Mouse (Mus musculus): ENCODE results near the gene Vmn1r177. TPM values are rescaled to one million over a fixed set of nuclear protein-coding genes. Genes with fewer than 3 reads are reported as not detected.
"Not testable (repeated sequence)": the region's sequence is repeated elsewhere in the genome, so short reads cannot be mapped to it uniquely, and the experiment has no call there.

Vmn1r177 gene
- not detected for total RNA-seq (2021)
- long read RNA-seq, experiment 1: 0 reads
- long read RNA-seq, experiment 2: 0 reads

DNA sequence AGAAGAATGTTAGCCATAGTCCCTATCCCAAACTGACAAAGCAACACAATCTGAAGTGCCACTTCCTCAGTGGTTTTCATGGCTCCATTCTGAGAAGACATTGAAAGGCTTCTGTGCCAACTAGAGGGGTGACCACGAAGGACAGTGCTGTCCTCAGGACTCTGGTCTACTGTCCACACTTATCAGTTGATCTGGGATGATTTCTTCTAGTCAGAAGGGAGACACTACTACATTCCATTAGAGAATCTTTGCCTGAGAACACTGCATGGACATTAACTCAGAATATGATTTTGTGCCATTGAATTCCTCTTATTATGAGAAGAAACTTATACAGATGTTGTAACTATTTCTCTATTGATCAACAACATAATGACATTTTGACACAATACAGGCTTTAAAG, at the start of gene Vmn1r177:
Vmn1r177 (minus strand) TSS at position 101 of the 400 bp plus-strand sequence.
- intact Hi-C loops (cut with DNase I): not testable (repeated sequence)

DNA sequence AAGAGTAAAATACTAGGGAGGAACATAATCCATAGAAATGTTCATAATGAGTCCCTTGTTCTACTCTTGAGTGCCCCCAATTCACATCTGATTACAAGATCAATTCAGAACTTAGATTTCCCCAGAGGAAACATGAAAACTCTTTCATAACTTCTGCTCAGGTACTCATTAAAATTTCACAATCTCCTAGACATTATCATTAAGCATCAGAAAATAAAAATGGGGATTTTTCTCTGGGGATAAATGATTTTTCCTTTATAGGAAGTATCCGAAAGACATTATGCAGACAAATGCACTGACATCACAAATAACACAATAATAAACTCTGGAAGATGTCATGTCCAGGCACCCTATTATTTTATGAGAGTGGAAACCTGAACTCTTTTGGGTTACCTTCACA, 25.5 kb upstream of the Vmn1r177 start, which contains the start of gene Vmn1r178:
Vmn1r178 (plus strand) TSS at position 301 of the 400 bp plus-strand sequence.
- intact Hi-C loops (cut with DNase I): no loop called here
- DNase-seq (ENCODE audit: low spot score in 2 of 2): no peak

More for the DNA sequence above, at the start of gene Vmn1r177:
- DNase-seq (ENCODE audit: low spot score in 2 of 2): not testable (repeated sequence)

DNA sequence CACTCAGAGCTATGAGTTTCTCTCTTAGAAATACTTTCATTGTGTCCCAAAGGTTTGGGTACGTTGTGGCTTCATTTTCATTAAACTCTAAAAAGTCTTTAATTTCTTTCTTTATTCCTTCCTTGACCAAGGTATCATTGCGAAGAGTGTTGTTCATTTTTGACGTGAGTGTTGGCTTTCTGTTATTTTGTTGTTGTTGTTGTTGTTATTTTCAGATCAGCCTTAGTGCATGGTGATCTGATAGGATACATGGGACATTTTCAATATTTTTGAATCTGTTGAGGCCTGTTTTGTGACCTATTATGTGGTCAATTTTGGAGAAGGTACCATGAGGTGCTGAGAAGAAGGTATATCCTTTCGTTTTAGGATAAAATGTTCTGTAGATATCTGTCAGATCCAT, 10.7 kb upstream of the Vmn1r177 start:
- intact Hi-C loops (cut with DNase I); DNase-seq (ENCODE audit: low spot score in 2 of 2): not testable (repeated sequence)

DNA sequence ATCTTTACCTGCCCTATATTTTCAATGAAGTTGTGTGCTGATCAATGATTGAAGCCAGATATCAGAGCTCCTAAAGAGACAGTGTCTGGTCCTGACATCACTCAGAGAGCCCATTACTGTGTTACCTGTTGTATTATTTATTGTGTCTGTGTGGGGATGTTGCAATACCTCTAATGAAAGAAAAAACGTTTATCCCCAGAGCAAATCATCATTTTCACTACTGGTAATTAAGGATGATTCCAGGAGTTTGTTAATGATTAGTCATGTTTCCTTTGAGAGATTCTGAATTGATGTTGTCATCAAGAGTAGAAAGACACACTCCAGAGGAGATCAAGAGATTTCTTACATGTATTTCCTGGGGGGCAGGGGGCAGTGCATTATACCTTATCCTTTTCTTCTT, 29.0 kb downstream of the Vmn1r177 start, which contains the start of gene Vmn1r176:
Vmn1r176 (minus strand) TSS at position 101 of the 400 bp plus-strand sequence.
- intact Hi-C loops (cut with DNase I); DNase-seq (ENCODE audit: low spot score in 2 of 2): not testable (repeated sequence)

Other genes starting within 250 kb of the Vmn1r177 start
- gene Vmn1r171, start 235.7 kb downstream of the Vmn1r177 start, total RNA-seq (2021): not detected
- gene Vmn1r172, start 208.1 kb downstream of the Vmn1r177 start, total RNA-seq (2021): not detected
- not detected for gene Vmn1r173, start 165.7 kb downstream of the Vmn1r177 start, total RNA-seq (2021)
- gene Vmn1r174, start 114.2 kb downstream of the Vmn1r177 start, total RNA-seq (2021): not detected
- not detected for gene Vmn1r175, start 55.8 kb downstream of the Vmn1r177 start, total RNA-seq (2021)
- gene Vmn1r176, start 29.1 kb downstream of the Vmn1r177 start, total RNA-seq (2021): not detected
- not detected for gene Vmn1r178, start 25.6 kb upstream of the Vmn1r177 start, total RNA-seq (2021)
- not detected for gene Vmn1r179, start 60.5 kb upstream of the Vmn1r177 start, total RNA-seq (2021)
- gene Vmn1r180, start 84.2 kb upstream of the Vmn1r177 start, total RNA-seq (2021): not detected
- gene Vmn1r181, start 108.2 kb upstream of the Vmn1r177 start, total RNA-seq (2021): not detected
- not detected for gene V1rd19, start 135.2 kb upstream of the Vmn1r177 start, total RNA-seq (2021)
- gene Vmn1r183, start 186.8 kb upstream of the Vmn1r177 start, total RNA-seq (2021): not detected
- gene Zfp180, start 215.5 kb upstream of the Vmn1r177 start, total RNA-seq (2021): 10 to 100 TPM; 29.5 to 31.7 TPM
- gene Zfp112, start 245.9 kb upstream of the Vmn1r177 start, total RNA-seq (2021): 1 to 10 TPM; 7.5 to 9.1 TPM